Mouse (Mus musculus) frontal cortex, adult (tissue): ENCODE data around the gene Fam45a.
"Not testable (repeated sequence)": the region's sequence is repeated elsewhere in the genome, so short reads cannot be mapped to it uniquely, and the experiment has no call there.

ENCODE experiments used
- ATAC-seq: cut with Nextera tagmentation; 2 replicates; pipeline ENCODE4 v1.9.2; 2017; ENCODE audit warnings: mild to moderate bottlenecking, moderate library complexity, mixed read lengths; ENCODE audit not compliant: low TSS enrichment

Fam45a gene

DNA sequence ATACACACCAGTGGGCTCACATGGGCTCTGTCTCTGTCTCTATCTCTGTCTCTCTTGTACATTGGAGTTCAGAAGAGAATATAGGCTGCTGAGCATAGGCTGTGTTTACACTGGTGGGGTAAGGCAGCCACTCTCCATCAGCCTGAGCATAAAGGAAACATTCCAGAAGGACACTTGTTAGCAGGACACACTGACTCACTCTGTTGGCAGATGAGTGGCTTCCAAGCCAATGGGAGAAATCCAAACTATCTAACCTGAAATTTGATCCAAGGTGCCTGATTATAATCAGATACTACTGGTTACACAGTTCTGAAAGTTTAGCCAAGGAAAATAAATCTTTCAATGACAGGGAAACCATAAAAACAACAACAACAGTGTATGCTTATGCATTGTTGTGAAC is 34.3 kb downstream of the Fam45a start:
- no peak for ATAC-seq

GRCm38 (mm10) chr19:60860868-60861700 is 49.7 kb downstream of the Fam45a start, which contains the start of gene Sfxn4:
TSS of gene Sfxn4 (minus strand) at chr19:60861479.
- ATAC-seq: peak; percentile 99

DNA sequence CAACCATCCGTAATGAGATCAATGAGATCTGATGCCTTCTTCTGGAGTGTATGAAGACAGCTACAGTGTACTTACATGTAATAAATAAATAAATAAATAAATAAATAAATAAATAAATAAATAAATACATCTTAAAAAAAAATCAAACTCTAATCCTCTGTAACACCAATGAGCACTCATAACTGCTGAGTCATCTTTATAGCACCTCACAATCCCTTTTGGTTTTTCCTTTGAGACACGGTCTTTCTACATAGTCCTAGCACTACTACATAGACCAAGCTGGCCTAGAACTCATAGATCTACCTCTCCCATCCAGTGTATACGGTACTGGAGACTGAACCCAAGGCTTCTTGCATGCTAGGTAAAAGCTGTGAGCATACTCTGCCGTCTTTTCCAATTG is 54.8 kb downstream of the Fam45a start:
- ATAC-seq: not testable (repeated sequence)

GRCm38 (mm10) chr19:60870489-60870888 is 59.1 kb downstream of the Fam45a start:
- ATAC-seq: no peak

GRCm38 (mm10) chr19:60871366-60871765 is 60.0 kb downstream of the Fam45a start:
- no peak for ATAC-seq

DNA sequence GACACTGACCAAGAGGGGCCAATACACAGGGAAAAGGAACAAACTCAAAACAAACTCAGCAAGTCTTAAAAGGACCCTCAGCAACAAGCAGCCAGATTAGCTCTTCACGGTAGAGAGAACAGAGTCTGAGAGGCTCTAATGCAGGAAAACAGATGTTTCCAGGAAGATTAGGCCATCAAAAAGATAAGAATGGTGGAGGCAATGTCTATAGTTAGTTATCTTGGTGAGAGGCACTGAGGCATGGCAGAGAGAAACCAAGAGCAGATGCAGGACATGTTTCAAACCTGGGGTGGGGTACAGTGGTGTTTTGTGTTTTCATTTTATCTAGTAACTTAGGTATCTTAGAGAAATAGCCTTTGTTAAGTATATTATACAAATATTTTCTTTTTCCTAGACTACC is 60.9 kb downstream of the Fam45a start:
- no peak for ATAC-seq

GRCm38 (mm10) chr19:60873501-60873900 is 62.1 kb downstream of the Fam45a start:
- ATAC-seq: peak; percentile 58

DNA sequence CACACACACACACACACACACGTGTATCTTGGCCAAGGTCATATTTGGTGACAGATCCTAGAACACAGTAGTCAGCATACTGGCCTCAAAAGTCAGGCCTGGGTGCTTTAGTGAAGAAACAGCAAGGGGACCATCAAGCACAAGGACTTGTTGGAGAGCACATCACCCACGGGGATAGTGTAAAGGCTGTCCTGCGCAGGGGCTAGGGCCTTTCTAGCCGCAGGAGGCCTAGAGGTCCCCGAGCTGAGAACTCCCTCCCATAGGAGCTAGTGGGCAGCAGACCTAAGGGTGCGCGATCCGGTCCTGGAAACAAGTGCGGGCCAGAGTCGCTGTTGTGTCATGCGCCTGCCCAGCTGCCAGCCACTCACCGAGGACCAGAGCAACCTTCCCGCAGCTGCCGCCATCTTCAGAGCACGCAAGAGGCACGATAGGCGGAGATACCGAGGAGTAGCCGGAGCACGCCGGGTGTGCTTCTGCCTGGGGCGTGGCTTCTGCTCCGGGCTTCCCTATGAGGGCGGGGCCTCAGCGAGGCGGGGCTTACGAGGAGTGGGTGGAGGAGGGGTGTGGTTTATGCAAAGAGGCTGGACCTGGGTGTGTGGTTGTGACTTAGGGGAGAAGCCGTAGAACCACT is 62.8 kb downstream of the Fam45a start, which contains the start of gene Prdx3:
Prdx3 (minus strand) TSS at position 493 of the 631 bp plus-strand sequence.
- ATAC-seq: peak; percentile 98

- peak; percentile 97 for ATAC-seq
Measured at GRCm38 (mm10) chr19:60883129-60883528, 71.7 kb downstream of the Fam45a start.
